Mouse (Mus musculus) heart, adult 9 months (tissue): ENCODE data around the gene Sugct.

Experiments used
- DNase-seq, 2 experiments: peaks; one replicate each; pipeline ENCODE4 v3.0.0; 2022; ENCODE audit warnings: low spot score in 2 of 2

The Sugct gene

DNA sequence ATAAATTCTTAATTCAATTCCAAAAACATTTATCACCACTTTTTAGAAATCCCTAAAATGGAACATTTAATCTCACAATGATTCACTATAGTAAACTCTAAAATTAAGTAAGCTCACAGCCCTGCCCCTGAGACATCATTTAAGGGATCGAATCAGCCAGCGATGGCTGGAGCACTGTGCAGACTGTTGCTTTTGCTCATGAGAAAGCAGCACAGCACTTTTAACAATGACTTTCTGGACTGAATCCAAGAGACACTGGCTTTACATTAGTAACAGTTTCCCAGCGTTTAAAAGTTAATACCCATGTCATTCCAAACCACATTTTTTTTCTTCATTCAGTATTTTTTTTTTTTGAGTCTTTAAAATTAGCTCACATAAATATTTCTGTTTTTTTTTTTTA, 398.9 kb downstream of the Sugct start:
- no peak for DNase-seq

DNA sequence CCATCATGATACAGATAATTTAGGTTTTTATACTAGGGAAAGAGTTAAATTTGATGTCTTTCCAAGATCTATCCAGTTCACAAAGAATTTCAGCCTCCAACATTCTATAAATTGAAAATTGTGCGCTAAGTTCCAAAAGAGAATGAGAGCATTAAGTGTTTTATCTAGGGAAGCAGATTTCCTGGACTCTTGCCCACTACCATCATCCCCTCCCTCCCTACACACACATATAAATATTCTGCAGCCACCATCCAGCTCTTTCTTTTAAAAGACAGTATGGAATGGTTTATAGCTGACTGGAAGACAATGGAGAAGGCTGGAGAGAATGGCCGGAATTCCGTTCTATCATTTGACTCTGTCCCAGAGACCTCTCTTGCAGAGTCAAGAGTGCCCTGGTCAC, 404.3 kb downstream of the Sugct start:
- no peak for DNase-seq

DNA sequence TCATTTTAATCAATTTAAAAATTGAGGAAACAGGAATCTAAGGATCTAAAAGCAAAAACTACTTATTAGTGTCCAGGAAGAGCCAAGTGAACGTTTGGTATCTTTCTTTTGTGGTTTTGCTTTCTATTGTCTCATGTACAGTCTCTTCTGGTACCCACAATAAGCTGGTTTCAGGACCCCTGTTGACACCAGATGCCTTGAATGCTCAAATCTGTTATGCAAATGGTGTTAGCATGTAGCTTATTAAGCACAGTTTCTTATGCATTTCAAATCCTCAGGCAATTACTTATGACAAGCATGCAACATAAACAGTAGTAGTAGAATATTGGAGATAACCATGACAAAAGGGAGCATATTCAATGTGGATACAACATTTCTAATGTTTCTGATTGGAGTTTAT, 407.0 kb downstream of the Sugct start:
- DNase-seq, result no peak

DNA sequence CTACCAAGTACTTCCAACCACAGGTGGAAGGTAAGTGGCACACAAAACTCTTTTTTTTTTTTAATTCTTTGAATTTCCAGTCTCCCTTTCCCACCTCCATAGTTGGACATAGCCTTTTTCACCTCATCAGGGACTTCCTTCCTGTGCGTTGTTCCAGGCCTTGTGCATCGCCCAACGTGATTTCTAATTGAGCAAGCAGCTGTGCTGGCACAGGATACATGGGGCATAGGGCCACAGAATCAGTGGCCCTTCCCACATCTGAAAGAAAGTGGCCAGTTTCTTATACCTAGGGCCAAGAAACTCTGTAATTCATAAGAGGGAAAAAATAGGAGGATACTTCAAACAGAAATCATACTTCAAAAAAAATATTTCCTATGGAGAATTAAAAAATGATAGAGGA, 449.4 kb downstream of the Sugct start:
- no peak for DNase-seq

DNA sequence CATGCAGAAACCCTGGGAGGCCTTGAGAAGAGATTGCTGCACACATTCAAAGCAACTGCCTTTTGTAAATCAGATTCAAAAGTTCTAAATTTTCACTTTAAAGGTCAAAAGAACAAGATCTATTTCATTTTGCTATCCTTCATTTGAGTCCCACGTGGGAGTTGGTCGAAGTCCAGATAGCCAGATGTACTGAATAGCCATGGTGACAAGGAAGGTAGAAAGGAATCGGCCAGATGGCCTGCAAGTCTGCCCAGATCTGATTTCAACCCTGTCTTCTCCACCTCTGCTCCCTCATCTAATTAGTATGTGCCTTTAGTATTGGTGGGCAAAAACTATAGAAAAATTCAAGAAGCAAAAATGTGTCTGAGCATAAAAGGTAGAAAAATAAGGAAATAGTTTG, 478.8 kb downstream of the Sugct start:
- no peak for DNase-seq

DNA sequence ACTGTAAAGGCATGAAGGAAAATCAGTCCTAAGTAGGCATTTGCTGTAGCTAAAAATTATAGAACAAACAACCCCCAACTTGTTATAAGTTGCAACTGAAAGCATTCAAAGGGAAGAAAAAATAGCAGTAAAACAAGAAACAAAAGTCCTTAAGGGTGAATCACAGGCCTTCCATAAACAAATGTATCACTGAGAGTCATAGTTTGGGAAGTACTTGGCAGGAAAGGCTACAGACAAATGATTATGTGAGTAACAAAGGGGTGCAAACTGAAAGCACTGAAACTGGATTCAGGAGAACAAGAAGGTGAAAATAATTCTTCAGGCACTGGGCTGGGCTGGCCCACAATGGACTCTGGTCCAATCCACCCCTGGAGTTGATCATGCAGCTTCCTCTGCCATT, 482.7 kb downstream of the Sugct start:
- no peak for DNase-seq

DNA sequence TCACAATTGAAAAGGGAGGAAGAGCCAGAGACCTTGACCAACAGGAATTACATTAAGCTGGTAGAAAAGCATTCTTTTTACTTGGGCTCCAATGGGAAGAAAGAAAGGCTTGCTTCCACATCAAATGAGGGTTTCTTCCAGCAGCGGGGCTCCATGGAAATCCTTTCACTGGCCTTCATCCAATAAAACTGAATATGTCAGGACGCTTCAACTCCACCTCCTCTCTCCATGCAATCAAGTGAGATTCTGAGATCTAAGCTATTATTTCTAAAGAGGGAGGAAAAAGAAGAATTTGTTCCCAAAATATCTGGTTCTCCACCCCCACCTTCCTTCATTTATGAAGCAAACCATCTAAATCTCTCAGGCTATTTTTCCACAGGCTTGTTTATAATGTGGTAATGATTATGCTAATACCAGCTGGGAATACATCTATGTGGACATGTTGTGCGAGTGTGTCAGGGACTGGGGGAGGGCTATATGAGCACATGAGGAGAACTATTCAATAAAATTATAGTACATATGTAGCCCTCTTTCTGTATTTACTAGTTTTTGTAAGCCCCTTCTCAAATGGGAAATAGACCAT, 505.1 kb downstream of the Sugct start:
- DNase-seq, result no peak

DNA sequence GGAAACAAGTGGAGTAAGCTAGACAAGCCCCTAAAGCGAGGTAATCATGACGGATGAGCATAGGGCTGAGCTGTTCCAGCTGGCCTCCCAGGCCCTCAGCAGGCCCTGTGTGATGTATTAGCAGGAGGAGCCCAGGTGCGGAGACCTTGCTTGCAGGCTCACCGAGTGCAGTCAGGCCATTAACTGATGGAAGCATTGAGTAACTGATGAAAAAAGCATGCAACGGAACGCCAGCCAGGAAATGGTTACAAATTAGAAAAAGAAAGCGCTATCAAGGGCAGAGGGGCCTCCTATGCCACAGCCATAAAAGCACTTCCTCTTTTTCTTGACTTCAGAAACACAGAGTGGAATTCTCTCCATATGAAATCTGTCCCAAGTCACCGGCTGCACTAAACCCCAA, 510.1 kb downstream of the Sugct start:
- DNase-seq, result no peak

DNA sequence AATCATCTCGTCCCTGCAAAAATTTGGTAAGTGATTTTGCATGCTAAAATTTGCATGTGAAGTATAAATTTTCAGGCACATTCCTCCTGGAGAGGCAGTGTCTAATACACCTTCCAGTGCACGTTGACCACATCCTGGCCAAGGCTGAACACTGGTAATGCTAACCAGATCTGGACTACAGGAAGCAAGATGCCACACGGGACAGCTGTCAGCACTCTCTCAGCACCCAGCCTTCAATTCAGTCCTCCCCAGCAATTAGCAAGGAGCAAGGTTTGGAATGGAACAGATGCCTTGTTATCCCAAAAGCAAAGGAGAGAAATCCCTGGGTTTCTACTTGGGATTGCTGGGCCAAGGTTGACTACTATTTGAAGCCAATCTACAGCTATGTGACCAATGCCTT, 529.4 kb downstream of the Sugct start:
- DNase-seq, result no peak

DNA sequence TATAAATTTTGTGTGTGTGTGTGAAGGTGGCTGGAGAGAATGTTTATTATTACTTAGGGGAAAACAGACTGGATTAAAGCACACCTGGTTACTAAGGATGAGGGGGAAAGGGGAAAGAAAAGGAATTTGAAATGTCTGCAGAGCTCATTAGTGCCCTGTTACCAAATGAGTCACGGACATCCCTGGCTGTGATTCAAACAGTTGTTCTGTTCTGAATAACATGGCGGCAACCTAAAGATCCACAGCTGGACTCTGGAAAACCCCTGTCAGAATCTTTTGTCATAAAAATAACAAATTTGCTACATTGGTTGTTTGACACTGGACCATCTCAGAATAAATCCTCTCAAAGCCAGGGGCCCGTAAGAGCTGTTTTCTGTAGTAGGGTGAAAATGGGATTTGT, 530.6 kb downstream of the Sugct start:
- no peak for DNase-seq

DNA sequence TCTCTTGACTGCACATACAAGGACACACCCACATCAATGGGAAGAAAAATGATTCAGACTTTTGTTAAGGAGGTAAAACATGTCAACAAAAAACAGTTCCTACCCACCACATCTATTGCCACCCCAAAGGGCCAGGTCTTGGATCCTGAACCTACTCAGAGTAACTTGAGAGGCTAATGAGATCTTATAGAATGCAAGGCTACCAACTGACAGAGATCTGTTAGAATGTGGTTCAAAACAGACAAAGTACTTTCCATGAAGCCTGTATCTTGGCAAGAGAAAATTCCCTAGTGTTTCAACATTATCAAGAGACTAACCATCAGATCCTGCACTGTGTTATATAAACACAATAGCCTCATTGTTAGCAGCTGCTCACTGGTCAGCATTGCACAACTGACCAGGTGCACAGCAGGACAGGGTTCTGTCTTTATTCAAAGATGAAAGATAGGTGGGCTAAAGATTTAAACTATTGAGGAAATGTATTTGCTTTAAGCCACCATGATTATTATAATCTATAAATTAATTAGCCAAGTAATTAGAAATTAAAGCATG, 548.8 kb downstream of the Sugct start:
- no peak for DNase-seq

DNA sequence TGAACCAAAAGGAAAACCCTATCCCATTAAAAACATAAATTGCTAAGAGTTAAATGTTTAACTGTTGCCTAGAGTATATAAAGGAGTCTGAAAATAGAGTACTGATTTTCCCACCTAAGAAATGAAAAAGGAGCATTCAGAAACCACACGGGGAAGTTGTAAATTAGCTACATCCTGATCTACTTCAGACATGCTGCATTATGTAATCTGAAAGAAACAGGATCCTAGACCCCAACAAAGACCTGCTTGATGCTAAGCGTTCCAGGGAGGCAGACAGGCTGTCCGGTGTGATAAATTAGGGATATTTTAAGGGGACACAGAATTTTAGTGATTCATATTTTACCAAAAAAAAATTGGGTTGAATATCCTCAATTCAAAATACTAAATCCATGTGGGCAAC, 579.3 kb downstream of the Sugct start:
- DNase-seq, result no peak

DNA sequence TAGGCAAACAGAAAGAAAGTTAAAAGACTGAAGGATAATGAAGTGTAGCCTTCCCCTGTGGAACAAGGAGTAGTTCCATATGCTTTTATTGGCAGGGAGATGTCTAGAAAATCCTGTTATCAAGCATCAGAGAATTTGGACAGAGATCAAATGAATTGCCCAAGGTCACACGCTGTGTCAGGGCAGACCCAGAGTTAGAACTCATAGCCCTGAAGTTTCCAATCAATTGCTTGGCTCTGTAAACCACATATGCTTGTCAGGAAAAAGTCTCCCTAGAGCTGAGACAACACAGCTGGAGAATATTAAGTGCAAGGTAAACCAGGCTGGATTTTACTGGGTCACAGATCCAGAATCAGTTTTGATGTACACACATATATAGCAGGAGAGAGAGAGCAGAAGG, 593.0 kb downstream of the Sugct start:
- no peak for DNase-seq

DNA sequence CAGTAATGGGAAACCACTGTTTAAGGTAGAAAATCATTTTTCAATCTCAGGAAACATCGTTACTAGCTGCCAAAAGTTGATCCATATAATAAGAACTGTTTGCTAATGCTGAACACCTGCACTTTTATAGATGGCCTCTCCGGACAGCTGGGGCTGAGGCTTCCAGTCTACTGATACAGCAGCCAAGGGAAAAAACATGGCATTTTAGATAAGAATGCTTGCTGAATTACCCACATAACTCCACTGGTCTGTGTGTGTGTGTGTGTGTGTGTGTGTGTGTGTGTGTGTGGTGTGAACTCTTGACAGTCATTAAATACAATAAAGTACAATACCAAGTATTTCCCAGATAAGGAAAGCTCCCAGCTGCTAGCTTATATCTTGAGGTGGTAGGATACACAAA, 608.8 kb downstream of the Sugct start:
- no peak for DNase-seq

DNA sequence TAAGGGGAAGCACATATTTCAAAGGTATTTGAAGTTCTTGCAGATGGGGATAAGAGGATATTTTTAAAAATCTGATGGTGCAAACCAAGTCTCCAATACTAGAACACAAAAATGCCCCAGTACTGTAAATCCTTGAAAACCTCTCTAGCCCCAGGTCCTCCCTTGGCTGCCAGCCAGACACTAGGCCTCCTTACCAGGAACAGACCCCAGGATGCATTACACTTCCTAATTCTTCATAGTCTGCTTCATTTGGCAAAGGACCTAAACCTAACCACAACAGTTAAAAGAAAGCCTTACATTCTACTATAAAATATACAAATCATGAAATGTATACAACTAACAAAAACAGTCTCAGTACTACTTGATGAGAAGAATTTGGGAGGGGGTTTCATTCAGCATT, 609.2 kb downstream of the Sugct start:
- no peak for DNase-seq

DNA sequence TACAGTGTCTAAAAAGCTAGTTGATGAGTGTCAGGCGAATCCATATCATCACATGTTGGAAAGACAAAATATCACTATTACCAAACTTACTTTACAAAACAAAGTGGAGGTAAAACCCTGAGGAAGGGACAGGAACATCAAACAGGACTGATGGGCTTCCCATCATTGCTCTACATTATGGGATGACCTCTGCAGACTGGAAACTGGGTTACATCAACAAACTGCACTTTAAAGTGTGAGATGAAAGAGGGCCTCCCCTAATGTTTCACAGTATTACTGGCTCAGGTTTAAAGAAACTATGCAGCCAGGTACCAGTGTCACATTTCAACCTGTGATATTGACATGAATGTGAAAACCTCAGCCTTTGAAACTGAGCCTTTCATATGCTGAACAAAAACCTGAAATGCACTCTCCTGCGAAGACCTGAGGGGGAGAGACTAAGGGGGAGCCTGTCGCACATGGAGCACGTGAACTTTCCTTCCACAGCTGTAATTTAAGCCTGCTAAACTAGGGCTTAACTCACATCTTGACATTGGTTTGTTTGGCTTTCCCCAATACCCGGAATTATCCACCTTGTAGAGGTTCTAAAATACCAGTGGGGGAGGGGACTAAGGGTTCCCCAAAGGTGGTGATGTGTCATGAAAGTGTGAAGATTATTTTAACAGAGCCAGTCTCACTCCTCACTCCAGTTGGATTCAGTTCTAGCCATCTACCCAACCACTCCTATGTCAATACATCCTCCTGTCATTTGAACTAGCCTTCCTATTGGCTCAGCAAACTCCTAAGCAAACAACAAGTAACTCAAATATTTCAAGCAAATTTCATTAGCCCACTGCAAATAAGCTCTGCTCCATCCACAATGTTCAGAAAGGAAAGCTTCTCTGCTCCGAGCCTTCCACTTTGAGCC, 610.2 kb downstream of the Sugct start:
- DNase-seq, result no peak

DNA sequence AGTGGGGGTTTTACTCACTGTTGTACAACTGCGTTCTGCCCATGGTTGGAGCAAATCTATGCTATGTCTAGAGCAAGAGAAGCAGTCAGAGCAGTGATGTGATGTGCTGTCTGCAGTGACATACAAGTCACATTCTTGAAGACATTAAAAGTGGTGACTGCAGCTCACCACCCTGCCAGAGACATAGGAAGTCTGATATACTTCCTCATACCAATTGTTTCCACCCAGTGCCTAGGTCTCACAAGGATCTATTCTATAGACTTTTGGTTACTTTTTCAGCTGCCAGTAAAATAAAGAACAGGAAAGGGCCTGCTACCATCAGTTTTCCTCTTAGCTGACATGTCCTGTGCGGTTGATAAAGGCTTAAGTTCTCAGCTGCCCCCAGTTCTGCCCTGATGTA, 613.7 kb downstream of the Sugct start:
- DNase-seq, result no peak

DNA sequence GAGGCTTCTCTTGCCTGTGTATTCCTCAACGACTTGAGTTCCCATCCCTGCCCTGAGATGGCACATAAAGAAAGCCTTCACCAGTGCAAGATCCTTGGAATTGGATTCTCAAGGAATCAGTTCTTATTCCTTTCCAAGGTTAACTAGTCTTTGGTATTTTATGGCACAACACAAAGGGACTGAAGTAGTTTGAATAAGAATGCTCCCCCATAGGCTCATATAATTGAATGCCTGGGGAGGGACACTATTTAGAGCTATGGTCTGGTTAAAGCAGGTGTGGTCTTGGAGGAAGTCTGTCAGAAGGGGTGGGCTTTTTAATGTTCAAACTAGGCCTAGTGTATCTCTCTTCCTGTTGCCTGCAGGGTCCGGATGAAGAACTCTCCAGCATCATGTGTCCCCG, 629.8 kb downstream of the Sugct start:
- no peak for DNase-seq

DNA sequence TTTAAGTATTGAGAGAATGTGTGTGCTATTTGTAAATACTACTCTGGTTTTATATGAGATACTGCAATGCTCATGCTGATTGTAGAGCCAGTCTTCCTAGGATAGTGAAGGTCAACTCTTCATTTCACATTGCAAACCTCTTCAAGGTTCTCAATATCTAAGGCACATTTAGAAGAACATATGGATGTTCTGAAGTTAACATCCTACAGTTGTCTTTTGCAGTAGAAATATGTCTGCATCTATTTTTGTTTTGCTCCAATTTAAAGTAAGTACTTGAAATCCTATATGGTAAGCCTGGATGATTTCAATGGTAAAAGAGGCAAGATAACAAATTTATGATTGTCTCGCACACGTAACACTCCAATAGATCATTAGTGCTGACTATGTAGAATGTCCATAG, 638.7 kb downstream of the Sugct start:
- no peak for DNase-seq

DNA sequence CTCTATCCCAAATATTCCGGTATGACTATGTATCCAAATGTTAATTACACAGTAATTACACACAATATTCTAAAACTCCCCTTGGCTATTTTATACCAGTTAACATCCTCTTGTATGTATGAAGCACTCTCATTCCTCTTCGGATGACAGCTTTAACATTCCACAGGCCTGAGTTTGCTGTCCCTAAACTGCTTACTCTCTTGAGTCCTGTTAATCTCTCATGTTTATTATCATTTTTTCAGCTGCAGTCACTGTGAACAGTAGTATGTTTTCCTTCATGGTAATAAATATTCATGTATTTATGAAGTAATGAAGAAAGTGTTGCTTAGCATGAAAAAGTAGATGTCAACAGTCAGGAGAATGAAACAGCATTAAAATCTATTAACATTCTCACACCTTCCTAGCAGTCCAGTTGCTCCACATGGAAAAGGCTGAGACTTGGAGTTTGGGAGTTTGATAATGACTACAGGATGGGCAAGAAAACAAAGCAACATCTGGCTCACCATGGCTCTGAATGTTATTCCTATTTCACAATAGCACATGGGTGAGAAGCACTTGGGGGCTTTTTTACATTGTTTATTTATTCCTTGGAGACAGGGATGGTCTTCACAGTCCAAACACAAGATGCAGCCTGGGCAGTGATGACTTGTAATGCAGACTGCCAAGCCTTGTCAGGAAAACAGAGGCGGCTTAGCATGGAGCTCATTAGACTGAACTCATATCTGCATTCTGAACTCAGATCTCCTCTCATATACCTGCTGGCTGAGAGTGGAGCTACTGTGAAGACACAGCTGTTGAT, 651.7 kb downstream of the Sugct start:
- no peak for DNase-seq

DNA sequence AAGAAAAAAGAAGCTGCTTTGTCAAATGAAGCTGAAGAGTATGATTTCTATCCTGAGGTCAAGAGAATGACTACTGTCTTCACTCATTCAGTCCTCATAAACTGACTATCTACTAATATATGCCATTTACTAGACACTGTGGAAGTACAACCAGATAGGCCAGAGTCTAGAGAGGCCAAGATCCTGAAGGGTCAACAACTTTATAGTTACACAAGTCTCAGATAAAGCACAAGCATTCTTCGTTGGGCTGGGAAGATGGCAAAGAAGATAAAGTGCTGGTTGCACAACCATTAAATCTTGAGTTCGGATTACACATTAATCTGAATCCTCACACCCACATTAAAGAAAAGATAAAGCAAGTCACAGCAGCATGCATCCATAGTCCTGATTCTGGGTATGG, 653.0 kb downstream of the Sugct start:
- no peak for DNase-seq

DNA sequence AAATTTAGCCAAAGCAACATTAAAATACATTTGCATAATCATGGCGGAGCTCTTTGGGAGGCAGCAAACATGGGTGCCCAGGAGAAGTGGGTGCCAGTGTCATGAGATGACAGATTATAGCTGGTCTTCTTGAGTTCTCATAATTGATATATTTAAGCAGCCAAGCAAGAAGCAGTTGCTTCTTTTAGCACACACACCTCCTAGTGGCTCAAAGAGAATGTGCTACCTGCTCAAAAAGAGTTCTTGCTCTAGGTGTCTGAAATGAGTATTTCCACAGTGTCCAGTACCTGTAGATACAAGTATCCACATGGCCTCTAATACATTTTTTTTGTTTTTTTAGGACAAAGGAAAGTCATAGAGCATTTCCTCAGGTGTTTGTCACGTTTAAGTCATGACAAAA, 655.6 kb downstream of the Sugct start:
- no peak for DNase-seq

DNA sequence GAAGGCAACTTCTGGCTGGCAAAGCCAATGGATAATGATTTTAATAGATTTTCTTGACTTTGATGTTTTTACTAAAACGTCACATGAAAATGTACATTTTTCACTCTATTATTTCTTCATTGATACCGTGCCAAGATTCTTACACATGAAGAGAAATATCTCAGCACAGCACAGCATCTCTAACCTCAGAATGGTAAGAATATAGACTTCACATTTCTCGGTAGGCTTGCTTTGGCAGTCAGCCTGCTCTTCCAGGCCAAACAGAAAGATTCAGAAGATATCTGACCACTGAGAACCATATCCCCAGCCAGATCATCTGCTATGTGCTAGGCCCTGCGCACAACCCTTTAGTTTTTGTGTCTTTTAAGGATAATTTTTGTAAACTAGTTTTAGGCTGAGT, 657.0 kb downstream of the Sugct start:
- DNase-seq, result no peak
